ENCODE assay signal across 11 mouse cellular contexts in the genomic region with DNA sequence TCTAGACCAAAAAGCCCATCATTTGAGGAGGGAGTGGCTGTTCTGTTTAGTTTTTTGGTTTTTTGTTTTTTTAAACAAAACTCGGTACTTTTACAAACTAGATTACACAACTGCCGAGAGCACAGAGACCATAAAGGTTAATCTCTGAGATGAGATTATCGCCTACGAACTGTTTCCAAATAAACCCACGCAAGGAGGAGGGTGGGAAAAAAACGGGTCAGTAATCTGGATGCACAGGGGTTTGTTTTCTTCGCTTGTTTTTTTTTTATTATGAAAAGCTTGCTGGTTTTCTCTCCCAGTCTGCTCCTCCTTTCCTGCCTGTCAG.
A peak's percentile ranks its signal among the peaks of the same experiment; 100 is the strongest.
DNase-seq lines count a peak whose midpoint lies in the region; ATAC-seq lines count a peak whose summit lies in the region.
"Had no signal": no experiment of that assay in that cellular context is flagged by ENCODE, and none has a peak within 500 bp of the region (broad histone marks: within the 10 kb centered on the region; RNA-seq: fewer than 3 reads in every experiment).

No protein-coding gene starts in this region.

- 0 out of 2 replicates have a peak overlapping the region, but pooled peaks have one; percentile 3 for H3K4me3 ChIP-seq in hindbrain, embryonic 11.5 days (ENCODE audit: low read depth, low read length)
- H3K4me3 ChIP-seq in hindbrain, embryonic 14.5 days (replicated peaks; ENCODE audit: low read length): no peak overlapping the region
- H3K4me3 ChIP-seq in embryonic facial prominence, embryonic 13.5 days: peak overlapping the region; percentile 28
- H3K4me3 ChIP-seq in forebrain, embryonic 14.5 days (ENCODE audit: low read depth, low read length): peak overlapping the region; percentile 16
- H3K4me3 ChIP-seq in midbrain, embryonic 16.5 days (ENCODE audit: low read depth, low read length): no peak overlapping the region
- H3K4me3 ChIP-seq: myocyte had no signal

- peaks cover 6% of the 10 kb centered on the region for H3K4me1 ChIP-seq in hindbrain, embryonic 11.5 days (replicated peaks; ENCODE audit: control insufficient read depth, insufficient read depth, low read length)
- H3K4me1 ChIP-seq in hindbrain, embryonic 14.5 days (replicated peaks; ENCODE audit: control insufficient read depth, insufficient read depth, low read length): peaks cover 10% of the 10 kb centered on the region
- H3K4me1 ChIP-seq in embryonic facial prominence, embryonic 13.5 days: peaks cover 23% of the 10 kb centered on the region
- peaks cover 14% of the 10 kb centered on the region for H3K4me1 ChIP-seq in forebrain, embryonic 14.5 days (ENCODE audit: control insufficient read depth, insufficient read depth, low read length)
- peaks cover 14% of the 10 kb centered on the region for H3K4me1 ChIP-seq in midbrain, embryonic 16.5 days (ENCODE audit: control insufficient read depth, insufficient read depth, low read length)

- no peak overlapping the region for H3K9ac ChIP-seq in hindbrain, embryonic 11.5 days (ENCODE audit: low read depth, low read length)
- H3K9ac ChIP-seq in hindbrain, embryonic 14.5 days: no peak overlapping the region
- H3K9ac ChIP-seq in embryonic facial prominence, embryonic 13.5 days: no peak overlapping the region
- peak overlapping the region; percentile 46; the same call in 1 of the 2 replicates for H3K9ac ChIP-seq in forebrain, embryonic 14.5 days (ENCODE audit: low read length)
- H3K9ac ChIP-seq in midbrain, embryonic 16.5 days (ENCODE audit: low read depth, low read length): no peak overlapping the region

- H3K27me3 ChIP-seq in hindbrain, embryonic 11.5 days (ENCODE audit: control insufficient read depth, insufficient read depth, low read length): peaks cover 61% of the 10 kb centered on the region
- peaks cover 86% of the 10 kb centered on the region for H3K27me3 ChIP-seq in hindbrain, embryonic 14.5 days (ENCODE audit: control insufficient read depth, insufficient read depth, low read length)
- H3K27me3 ChIP-seq in embryonic facial prominence, embryonic 13.5 days: peaks cover 89% of the 10 kb centered on the region
- peaks cover 55% of the 10 kb centered on the region for H3K27me3 ChIP-seq in forebrain, embryonic 14.5 days (replicated peaks; ENCODE audit: control insufficient read depth, insufficient read depth, low read length)
- peaks cover 43% of the 10 kb centered on the region for H3K27me3 ChIP-seq in midbrain, embryonic 16.5 days (ENCODE audit: control insufficient read depth, insufficient read depth, low read depth, low read length)

- no peaks in the 10 kb centered on the region for H3K36me3 ChIP-seq in hindbrain, embryonic 11.5 days (ENCODE audit: control insufficient read depth, insufficient read depth, low read length)
- H3K36me3 ChIP-seq in hindbrain, embryonic 14.5 days (replicated peaks; ENCODE audit: control insufficient read depth, insufficient read depth): no peaks in the 10 kb centered on the region
- H3K36me3 ChIP-seq in embryonic facial prominence, embryonic 13.5 days: no peaks in the 10 kb centered on the region
- H3K36me3 ChIP-seq in forebrain, embryonic 14.5 days (ENCODE audit: control insufficient read depth, insufficient read depth, low read length): no peaks in the 10 kb centered on the region
- no peaks in the 10 kb centered on the region for H3K36me3 ChIP-seq in midbrain, embryonic 16.5 days (ENCODE audit: control insufficient read depth, insufficient read depth, low read length)

- no peaks in the 10 kb centered on the region for H3K9me3 ChIP-seq in hindbrain, embryonic 11.5 days (ENCODE audit: control insufficient read depth, low read length)
- no peaks in the 10 kb centered on the region for H3K9me3 ChIP-seq in hindbrain, embryonic 14.5 days (ENCODE audit: control insufficient read depth, low read length)
- H3K9me3 ChIP-seq in embryonic facial prominence, embryonic 13.5 days: no peaks in the 10 kb centered on the region
- H3K9me3 ChIP-seq in forebrain, embryonic 14.5 days (replicated peaks; ENCODE audit: control insufficient read depth, low read length): no peaks in the 10 kb centered on the region
- H3K9me3 ChIP-seq in midbrain, embryonic 16.5 days (replicated peaks; ENCODE audit: control insufficient read depth, low read length, poor library complexity, severe bottlenecking): no peaks in the 10 kb centered on the region

- under 1% methylated on average over 7 of the region's 7 CpGs for WGBS in hindbrain, embryonic 11.5 days
- under 1% methylated on average over 7 of the region's 7 CpGs for WGBS in hindbrain, embryonic 14.5 days
- WGBS in embryonic facial prominence, embryonic 13.5 days: 2% methylated on average over 7 of the region's 7 CpGs
- WGBS in forebrain, embryonic 14.5 days: 1% methylated on average over 7 of the region's 7 CpGs
- WGBS in midbrain, embryonic 16.5 days: 2% methylated on average over 7 of the region's 7 CpGs

- no peak for ATAC-seq in hindbrain, embryonic 11.5 days (ENCODE audit: low FRiP score)
- ATAC-seq in hindbrain, embryonic 14.5 days (ENCODE audit: low FRiP score): no peak
- no peak for ATAC-seq in embryonic facial prominence, embryonic 13.5 days (ENCODE audit: insufficient number of reproducible peaks, insufficient read depth, low FRiP score, low TSS enrichment, low read depth)
- ATAC-seq in forebrain, embryonic 14.5 days: no peak
- no peak for ATAC-seq in midbrain, embryonic 16.5 days

- DNase-seq in hindbrain, embryonic 11.5 days (ENCODE audit: low spot score): no peak
- no peak for DNase-seq in hindbrain, embryonic 14.5 days (ENCODE audit: low spot score)
- DNase-seq in forebrain, embryonic 14.5 days (ENCODE audit: low spot score): peak; percentile 31
- DNase-seq in thymus, postnatal 0 days (ENCODE audit: low spot score): no peak
- no peak for DNase-seq in adrenal gland, adult 8-10 months
- DNase-seq: gastrocnemius, postnatal 10 days; kidney, adult 2 months; right cerebral cortex, postnatal 14 days had no signal

- H3K4me2 ChIP-seq in hindbrain, embryonic 11.5 days (replicated peaks; ENCODE audit: low read depth, low read length): peak overlapping the region; percentile 24
- no peak overlapping the region; the same call in 1 of the 2 replicates for H3K4me2 ChIP-seq in hindbrain, embryonic 14.5 days (replicated peaks)
- H3K4me2 ChIP-seq in embryonic facial prominence, embryonic 13.5 days: peak overlapping the region; percentile 32
- peak overlapping the region; percentile 57 for H3K4me2 ChIP-seq in forebrain, embryonic 14.5 days (ENCODE audit: low read length)
- H3K4me2 ChIP-seq in midbrain, embryonic 16.5 days (ENCODE audit: low read length): peak overlapping the region; percentile 28

- H3K27ac ChIP-seq in hindbrain, embryonic 11.5 days (ENCODE audit: low read depth, low read length): no peak overlapping the region
- H3K27ac ChIP-seq in hindbrain, embryonic 14.5 days: no peak overlapping the region
- no peak overlapping the region; the same call in 1 of the 2 replicates for H3K27ac ChIP-seq in embryonic facial prominence, embryonic 13.5 days
- H3K27ac ChIP-seq in forebrain, embryonic 14.5 days (ENCODE audit: low read depth, low read length): peak overlapping the region; percentile 79
- H3K27ac ChIP-seq in midbrain, embryonic 16.5 days (ENCODE audit: low read length): peak overlapping the region; percentile 35; the same call in 1 of the 2 replicates

Comparison
In these comparisons a context has a peak if more than half of its experiments do, and no peak if none do; other contexts are left out.
1. H3K4me3 ChIP-seq: peak in hindbrain, embryonic 11.5 days (single experiment), embryonic facial prominence, embryonic 13.5 days (single experiment) and forebrain, embryonic 14.5 days (single experiment); none in hindbrain, embryonic 14.5 days (single experiment) and midbrain, embryonic 16.5 days (single experiment).
2. H3K27ac ChIP-seq: peak in forebrain, embryonic 14.5 days (single experiment) and midbrain, embryonic 16.5 days (single experiment); none in hindbrain, embryonic 11.5 days (single experiment), hindbrain, embryonic 14.5 days (single experiment) and embryonic facial prominence, embryonic 13.5 days (single experiment).